ENCODE assay signal across 18 mouse cellular contexts in genomic region chr11:94177841-94178585, GRCm38 (mm10). TPM values are rescaled to one million over a fixed set of nuclear protein-coding genes. Genes with fewer than 3 reads are reported as not detected.
DNase-seq lines count a peak whose midpoint lies in the region; ATAC-seq and TF ChIP-seq lines count a peak whose summit lies in the region.
"Had no signal": no experiment of that assay in that cellular context is flagged by ENCODE, and none has a peak within 500 bp of the region (broad histone marks: within the 10 kb centered on the region; RNA-seq: fewer than 3 reads in every experiment).

No protein-coding gene starts in this region.

- no peak for TF ChIP-seq CTCF in heart, postnatal 0 days (IDR thresholded peaks at IDR 0.05; ENCODE audit: low read depth)

- H3K36me3 ChIP-seq in heart, postnatal 0 days (replicated peaks; ENCODE audit: control insufficient read depth, insufficient read depth, low read length) = no peaks in the 10 kb centered on the region
- H3K36me3 ChIP-seq in heart, embryonic 12.5 days = no peaks in the 10 kb centered on the region
- H3K36me3 ChIP-seq: embryonic facial prominence, embryonic 10.5 days; hindbrain, embryonic 13.5 days had no signal

- H3K9ac ChIP-seq in heart, postnatal 0 days (replicated peaks; ENCODE audit: low read depth, low read length) = no peak overlapping the region
- H3K9ac ChIP-seq in heart, embryonic 12.5 days = no peak overlapping the region
- H3K9ac ChIP-seq: forebrain, embryonic 13.5 days; forebrain, postnatal 0 days; hindbrain, embryonic 13.5 days had no signal

- H3K4me1 ChIP-seq in heart, postnatal 0 days (ENCODE audit: control insufficient read depth, insufficient read depth) = peaks cover 12% of the 10 kb centered on the region; the same call in 1 of the 2 replicates
- H3K4me1 ChIP-seq in heart, embryonic 12.5 days (replicated peaks) = peaks cover 31% of the 10 kb centered on the region

- DNase-seq in gastrocnemius, adult 8-10 months (ENCODE audit: low spot score in 2 of 2) = peak; percentile 24 to 34
- DNase-seq in gastrocnemius, postnatal 4 days (ENCODE audit: low spot score in 2 of 2) = no peak
- no peak for DNase-seq in heart, postnatal 0 days (ENCODE audit: low spot score)
- DNase-seq in skeletal muscle tissue, adult 2 months (ENCODE audit: low read depth, low spot score) = peak; percentile 80
- no peak for DNase-seq in neural tube, embryonic 10.5 days (ENCODE audit: extremely low spot score, low spot score)
- DNase-seq: adrenal gland, adult 2 months; adrenal gland, postnatal 25 days; cerebellum, adult 2 months; cerebellum, postnatal 10 days; forebrain, postnatal 0 days; heart, adult 11 months; heart, postnatal 14 days; kidney, adult 11 months had no signal

- TF ChIP-seq EP300 in heart, postnatal 0 days (IDR thresholded peaks at IDR 0.05; ENCODE audit: low read depth) = no peak

- H3K27ac ChIP-seq in heart, postnatal 0 days (ENCODE audit: low read depth) = no peak overlapping the region
- H3K27ac ChIP-seq in heart, embryonic 12.5 days (ENCODE audit: poor library complexity, severe bottlenecking) = no peak overlapping the region
- H3K27ac ChIP-seq: embryonic facial prominence, embryonic 10.5 days; forebrain, embryonic 13.5 days; hindbrain, embryonic 13.5 days; hindbrain, postnatal 0 days had no signal

- ATAC-seq in heart, postnatal 0 days (ENCODE audit: insufficient read depth, low read depth) = peak; percentile 37; the same call in 1 of the 2 replicates
- no peak for ATAC-seq in heart, embryonic 12.5 days (ENCODE audit: insufficient number of reproducible peaks, low FRiP score)
- ATAC-seq: forebrain, embryonic 13.5 days; forebrain, postnatal 0 days; hindbrain, postnatal 0 days had no signal

- H3K4me2 ChIP-seq in heart, postnatal 0 days (ENCODE audit: low read depth, low read length) = no peak overlapping the region
- no peak overlapping the region for H3K4me2 ChIP-seq in heart, embryonic 12.5 days
- H3K4me2 ChIP-seq: forebrain, embryonic 13.5 days; hindbrain, embryonic 13.5 days had no signal

- H3K27me3 ChIP-seq in heart, postnatal 0 days (ENCODE audit: control insufficient read depth, insufficient read depth, low read length) = no peaks in the 10 kb centered on the region
- H3K27me3 ChIP-seq in heart, embryonic 12.5 days (replicated peaks) = no peaks in the 10 kb centered on the region
- H3K27me3 ChIP-seq: forebrain, embryonic 13.5 days; hindbrain, embryonic 13.5 days had no signal

- H3K4me3 ChIP-seq in heart, postnatal 0 days (ENCODE audit: low read depth, low read length) = no peak overlapping the region
- no peak overlapping the region for H3K4me3 ChIP-seq in heart, embryonic 12.5 days
- H3K4me3 ChIP-seq: embryonic facial prominence, embryonic 10.5 days; forebrain, embryonic 13.5 days; hindbrain, embryonic 13.5 days had no signal

- 58% methylated on average over 15 of the region's 15 CpGs for WGBS in heart, postnatal 0 days
- whole genome bisulfite sequencing in heart, embryonic 12.5 days = 63% methylated on average over 15 of the region's 15 CpGs

- no peaks in the 10 kb centered on the region for H3K9me3 ChIP-seq in heart, postnatal 0 days (replicated peaks; ENCODE audit: control insufficient read depth, low read length)
- no peaks in the 10 kb centered on the region for H3K9me3 ChIP-seq in heart, embryonic 12.5 days (replicated peaks)
- H3K9me3 ChIP-seq: embryonic facial prominence, embryonic 10.5 days; forebrain, embryonic 13.5 days; hindbrain, embryonic 13.5 days had no signal

RNA-seq across cellular contexts. Expression of gene Tob1, which starts 33.2 kb away (rescaled TPM):
- total RNA-seq in gastrocnemius, adult 8-10 months (2022) = 100 to 1,000 TPM; 196 to 240 (median 221) TPM
- 10 to 100 TPM; 81.4 to 89.8 TPM for total RNA-seq in gastrocnemius, postnatal 4 days (2021)
- 20.3 and 42.6 TPM in 2 replicates for total RNA-seq in heart, postnatal 0 days (2014; rRNA removed; ENCODE audit: low replicate concordance)
- 69.3 and 72.5 TPM in 2 replicates for polyA plus RNA-seq in heart, postnatal 0 days (2015; fragmentation: Nextera tagmentation; extraction: Ambion mirVana)
- polyA plus RNA-seq in heart, embryonic 12.5 days (2016; fragmentation: Nextera tagmentation; extraction: Ambion mirVana) = 34.9 and 35.2 TPM in 2 replicates

Comparison
In these comparisons a context has a peak if more than half of its experiments do, and no peak if none do; other contexts are left out.
1. DNase-seq: peak in gastrocnemius, adult 8-10 months (2 of 2) and skeletal muscle tissue, adult 2 months (single experiment); none in gastrocnemius, postnatal 4 days (0 of 2), heart, postnatal 0 days (single experiment) and neural tube, embryonic 10.5 days (single experiment).